Mouse (Mus musculus) skeletal muscle tissue, adult 2 months (tissue): ENCODE measurements around the gene Btg3.

Experiments
- DNase-seq: peaks from one replicate; pipeline ENCODE4 v3.0.0-alpha.2; 2012; ENCODE audit warnings: low read depth, low spot score

Btg3 gene

DNA sequence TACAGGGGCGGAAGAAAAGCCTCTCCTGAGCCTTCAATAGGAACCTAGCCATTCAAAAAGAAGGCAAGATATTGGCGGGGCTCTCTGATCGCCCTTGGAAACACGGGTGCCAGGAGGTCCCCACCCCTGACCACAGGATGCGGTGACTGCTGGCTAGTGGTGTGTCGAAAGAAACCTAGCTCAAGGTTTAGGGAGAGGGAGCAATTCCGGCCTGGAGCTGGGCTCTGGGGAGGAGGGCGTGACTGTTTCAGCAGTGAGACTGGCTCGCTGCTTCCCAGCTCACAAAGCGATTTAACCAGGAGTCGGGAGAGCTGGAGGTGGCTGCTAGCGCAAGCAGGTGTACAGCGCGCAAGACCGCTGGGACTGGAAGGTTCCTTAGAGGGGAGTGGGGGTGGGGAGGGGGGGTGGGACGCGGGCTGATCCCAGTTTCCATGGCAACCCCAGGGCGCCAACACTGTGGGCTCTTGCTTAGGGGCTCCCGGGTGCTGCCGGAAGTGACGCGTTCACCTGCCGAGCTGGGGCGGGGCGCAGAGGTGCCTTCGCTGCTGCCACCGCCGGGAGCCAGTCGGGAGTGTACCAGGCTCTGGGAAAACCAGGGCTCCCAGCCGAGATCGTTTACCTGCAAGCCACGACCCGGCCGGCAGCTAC, 75.7 kb downstream of the Btg3 start, which contains the start of gene Cxadr:
Cxadr (plus strand) TSS at position 307 of the 648 bp plus-strand sequence.
- no peak for DNase-seq

- no peak for DNase-seq
Observed at GRCm38 (mm10) chr16:78296114-78296513, 80.9 kb downstream of the Btg3 start.

GRCm38 (mm10) chr16:78295601-78296000, 81.4 kb downstream of the Btg3 start:
- DNase-seq: no peak

- no peak for DNase-seq
Observed at GRCm38 (mm10) chr16:78294606-78295275, 82.3 kb downstream of the Btg3 start.

DNA sequence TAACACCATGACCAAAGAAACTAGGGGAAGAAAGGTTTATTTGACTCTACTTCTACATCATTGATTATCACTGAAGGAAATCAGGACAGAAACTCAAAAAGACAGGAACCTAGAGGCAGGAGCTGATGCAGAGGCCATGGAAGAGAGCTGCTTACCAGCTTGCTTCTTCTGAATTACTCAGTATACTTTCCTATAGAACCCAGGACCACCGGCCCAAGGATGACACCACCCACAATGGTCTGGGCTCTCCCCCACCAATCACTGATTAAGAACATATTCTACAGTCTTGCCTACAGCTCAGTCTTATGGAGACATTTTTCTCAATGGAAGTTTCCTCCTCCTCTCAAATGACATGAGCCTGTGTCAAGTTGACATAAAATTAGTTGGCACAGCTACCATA, 82.9 kb downstream of the Btg3 start:
- no peak for DNase-seq

GRCm38 (mm10) chr16:78283231-78283630, 93.8 kb downstream of the Btg3 start:
- no peak for DNase-seq
